Mouse (Mus musculus) left cerebral cortex, postnatal 25 days (tissue): Measurements from ENCODE around the gene Oxct2a. TPM values are rescaled to one million over a fixed set of nuclear protein-coding genes. Genes with fewer than 3 reads are reported as not detected.
A peak's percentile ranks its signal among the peaks of the same experiment; 100 is the strongest.
"Not testable (repeated sequence)": the region's sequence is repeated elsewhere in the genome, so short reads cannot be mapped to it uniquely, and the experiment has no call there.

Experiments used
- DNase-seq, 2 experiments: peaks; one replicate each; pipeline ENCODE4 v3.0.0; 2022; ENCODE audit warnings: low spot score in 2 of 2, mixed read lengths in 1 of 2
- intact Hi-C: fragments of 180-260 bp; cut with DNase I; formaldehyde crosslinking; loops from one replicate; pipeline ENCODE4 v1.15.1; 2025
- total RNA-seq, 2 experiments: library from RNA; stranded (reverse); gene quantifications; 2 replicates each; pipeline ENCODE4 v1.2.3; 2021

Gene Oxct2a
- not detected for total RNA-seq

GRCm38 (mm10) chr4:123323534-123323933, at the start of gene Oxct2a:
Oxct2a (minus strand) TSS chr4:123323634.
- intact Hi-C loops, result no loop called here
- no peak for DNase-seq

GRCm38 (mm10) chr4:123363555-123363954, 40.1 kb upstream of the Oxct2a start:
- no peak for DNase-seq
- intact Hi-C loops, result no loop called here

DNA sequence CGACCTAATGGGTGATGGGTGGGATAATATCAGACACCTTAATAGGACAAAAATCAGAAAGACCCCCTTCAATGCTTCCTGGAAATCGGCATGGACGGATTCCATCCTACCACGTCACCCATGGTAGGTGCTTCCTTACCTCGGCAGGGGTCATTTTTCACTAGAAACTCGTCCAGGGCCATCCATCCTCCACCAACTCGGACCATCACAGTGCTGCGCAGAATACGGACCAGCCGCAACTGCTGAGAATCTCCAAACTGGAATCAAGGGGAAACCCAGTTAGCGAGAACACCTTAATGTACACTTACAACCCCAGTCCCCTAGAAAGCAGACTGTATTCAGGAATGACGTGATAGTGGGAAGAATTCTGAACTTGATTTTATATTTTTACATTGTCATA, 37.3 kb upstream of the Oxct2a start:
- DNase-seq, result no peak
- intact Hi-C loops, result no loop called here

DNA sequence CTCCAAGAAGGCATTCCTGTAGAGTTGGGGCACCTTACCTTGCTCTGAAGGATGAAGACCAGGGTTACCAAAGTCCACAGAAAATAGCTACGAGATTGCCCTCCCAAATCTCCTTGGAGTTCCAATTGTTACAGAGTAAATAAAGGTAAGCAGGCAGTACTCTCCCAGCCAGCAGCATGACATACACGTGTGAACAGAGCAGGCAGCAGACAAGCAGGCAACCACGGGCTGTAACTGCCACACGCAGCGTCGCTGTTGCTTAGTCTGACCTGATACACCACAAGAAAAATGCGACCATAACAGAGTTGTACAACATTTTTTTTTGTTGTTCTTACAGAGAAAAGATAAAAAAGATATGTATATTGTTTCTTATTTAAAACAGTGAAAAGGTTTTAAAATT, 35.2 kb upstream of the Oxct2a start:
- intact Hi-C loops, result no loop called here

DNA sequence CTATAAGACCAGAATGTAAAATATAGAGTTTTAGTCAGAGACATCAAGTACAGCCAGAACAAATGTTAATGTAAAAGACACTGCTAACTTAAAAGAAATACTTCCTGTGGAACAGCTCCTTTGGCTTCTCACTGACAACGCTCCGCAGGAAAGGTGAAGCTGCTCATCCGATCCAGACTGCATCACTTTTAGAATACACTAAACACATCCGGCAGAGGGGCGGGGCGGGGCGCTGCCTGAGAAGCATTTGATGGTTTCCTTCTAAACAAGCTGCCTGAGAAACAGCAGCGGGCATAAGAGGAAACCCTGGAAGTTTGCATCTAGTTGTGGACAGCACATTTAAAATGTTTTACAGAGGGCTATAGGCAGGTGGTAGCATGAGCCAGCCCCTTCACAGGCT, 32.5 kb upstream of the Oxct2a start:
- intact Hi-C loops, result no loop called here
- DNase-seq, result no peak

More for the DNA sequence above, 35.2 kb upstream of the Oxct2a start:
- no peak for DNase-seq

- intact Hi-C loops, result no loop called here
- peak in 1 of 2 experiments; percentile 27 for DNase-seq
Measured at GRCm38 (mm10) chr4:123353271-123353877, 29.9 kb upstream of the Oxct2a start.

DNA sequence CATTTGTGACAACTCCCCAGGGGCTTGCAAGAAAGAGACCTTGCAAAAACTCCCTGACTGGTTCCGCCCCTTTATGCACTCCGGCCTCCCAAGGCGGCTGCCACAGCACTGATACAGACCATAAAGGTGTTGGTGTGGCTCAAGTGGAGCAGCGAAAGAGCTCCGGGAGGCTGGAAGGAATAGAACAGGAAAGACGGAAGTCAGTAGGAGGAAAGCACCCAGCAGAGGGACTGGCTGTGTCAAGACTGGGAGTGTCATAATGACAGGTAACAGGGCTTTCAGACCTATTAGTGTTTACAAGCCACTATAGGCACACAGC, 20.0 kb upstream of the Oxct2a start:
- DNase-seq, result no peak
- intact Hi-C loops, result loop anchor here (5.0 kb wide), 1 partner anchor 36 kb away; no protein-coding TSS in a partner anchor

DNA sequence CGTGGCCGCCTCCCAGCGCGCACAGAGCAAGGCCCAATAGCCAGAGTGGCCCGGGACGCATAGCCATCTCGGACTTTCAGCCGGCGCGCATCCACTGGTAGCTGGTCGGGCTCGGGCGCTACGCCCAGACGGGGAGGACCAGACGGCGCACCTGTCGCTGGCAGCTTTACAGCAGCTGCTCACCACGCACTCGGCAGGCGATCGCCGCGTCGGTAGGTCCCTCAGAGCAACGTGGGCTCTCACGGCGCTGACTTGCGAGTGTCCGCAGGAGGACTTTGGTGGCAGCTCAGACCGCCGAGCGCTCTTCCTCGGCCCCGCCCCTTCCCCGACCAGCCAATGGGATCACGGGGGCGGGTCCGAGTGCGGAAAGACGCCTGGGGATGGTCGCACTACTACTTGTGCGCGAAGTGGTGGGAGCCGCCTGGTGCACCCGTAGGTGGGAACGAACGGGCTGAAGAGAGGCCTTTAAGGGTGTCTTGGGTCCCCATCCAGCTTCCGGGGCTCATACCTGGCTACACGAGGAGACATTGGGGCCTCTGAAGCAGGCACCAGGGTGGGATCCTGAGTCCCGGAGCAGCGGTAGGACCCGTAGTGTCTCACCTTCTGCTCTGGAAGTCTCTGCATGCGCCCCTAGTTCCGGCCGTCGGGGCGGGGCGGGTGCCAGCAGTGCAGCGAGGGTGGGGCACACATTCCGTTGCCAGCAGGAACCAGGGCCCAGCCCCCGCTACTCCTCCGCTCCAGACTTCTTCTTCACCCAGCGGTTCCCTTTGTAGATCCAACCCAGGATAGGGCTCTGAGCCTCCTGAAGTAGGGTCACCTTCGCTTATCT, 19.4 kb upstream of the Oxct2a start, which contains the start of gene Bmp8a:
Bmp8a (minus strand) TSS at position 611 of the 829 bp plus-strand sequence.
- intact Hi-C loops, result loop anchor here (5.0 kb wide), 1 partner anchor 36 kb away; no protein-coding TSS in a partner anchor
- DNase-seq, result no peak

GRCm38 (mm10) chr4:123342091-123342641, 18.7 kb upstream of the Oxct2a start:
- no peak for DNase-seq
- intact Hi-C loops, result loop anchor here (5.0 kb wide), 1 partner anchor 35 kb away; no protein-coding TSS in a partner anchor

DNA sequence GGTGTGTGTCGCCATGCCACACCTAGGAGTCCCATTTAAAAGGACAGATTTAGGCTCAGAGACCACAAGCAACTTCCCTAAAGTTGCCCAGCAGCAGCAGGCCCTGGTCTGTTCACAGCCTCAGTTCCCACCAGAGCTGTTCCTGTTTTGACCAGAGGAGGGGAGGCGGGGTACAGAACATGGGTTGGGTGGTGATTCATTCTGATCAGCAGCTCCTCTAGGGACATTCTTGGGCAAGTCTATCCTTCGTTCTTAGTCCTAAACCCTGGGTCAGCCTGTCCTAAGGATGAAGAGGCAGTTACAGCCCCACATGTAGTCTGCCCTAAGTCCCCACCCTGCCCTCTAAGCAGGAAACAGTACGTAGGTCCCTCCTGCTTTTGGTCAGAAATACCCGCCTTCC, 16.8 kb upstream of the Oxct2a start:
- intact Hi-C loops, result loop anchor here (5.0 kb wide), 1 partner anchor 33 kb away; no protein-coding TSS in a partner anchor
- no peak for DNase-seq

DNA sequence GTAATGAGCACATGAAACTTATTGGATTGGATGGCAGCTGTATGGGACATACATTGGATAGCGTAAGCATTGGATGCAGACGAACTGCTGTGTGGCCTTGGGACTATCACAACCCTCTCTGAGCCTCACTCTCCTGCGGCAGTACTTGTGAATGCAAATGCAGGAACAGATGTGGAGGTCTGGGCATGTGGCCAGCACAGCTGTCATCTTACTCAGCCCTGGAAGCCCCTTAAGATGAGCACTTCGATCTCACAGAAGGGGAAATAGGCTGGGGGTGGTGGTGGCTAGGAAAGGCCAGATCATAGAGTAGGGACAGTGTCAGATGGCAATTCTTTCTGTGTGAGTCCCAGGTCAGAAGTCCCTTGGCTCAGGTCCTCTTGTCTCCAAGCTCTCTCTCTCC, 14.3 kb upstream of the Oxct2a start:
- intact Hi-C loops, result no loop called here
- no peak for DNase-seq

GRCm38 (mm10) chr4:123335796-123336585, 12.6 kb upstream of the Oxct2a start:
- intact Hi-C loops, result no loop called here
- no peak for DNase-seq

DNA sequence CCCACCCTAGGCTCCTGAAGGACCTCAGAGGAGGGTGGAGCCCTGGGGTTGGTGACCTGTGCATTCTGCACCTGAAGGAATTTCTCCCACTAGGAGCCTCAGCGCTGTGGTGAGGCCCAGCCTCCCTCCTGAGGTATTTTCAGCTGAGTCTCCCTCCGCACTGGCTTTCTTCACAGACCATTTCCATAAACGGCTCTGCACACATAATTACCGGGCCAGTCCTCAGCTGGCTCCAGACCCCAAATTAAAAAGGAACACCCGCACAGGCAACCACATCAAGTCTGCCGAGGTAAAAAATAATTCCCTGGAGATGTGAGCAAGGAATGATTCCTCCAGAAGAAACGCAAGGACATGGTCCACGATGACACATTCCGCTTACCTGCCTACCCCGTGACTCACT, 11.8 kb upstream of the Oxct2a start:
- peak in 1 of 2 experiments; percentile 55 for DNase-seq
- intact Hi-C loops, result not testable (repeated sequence)

DNA sequence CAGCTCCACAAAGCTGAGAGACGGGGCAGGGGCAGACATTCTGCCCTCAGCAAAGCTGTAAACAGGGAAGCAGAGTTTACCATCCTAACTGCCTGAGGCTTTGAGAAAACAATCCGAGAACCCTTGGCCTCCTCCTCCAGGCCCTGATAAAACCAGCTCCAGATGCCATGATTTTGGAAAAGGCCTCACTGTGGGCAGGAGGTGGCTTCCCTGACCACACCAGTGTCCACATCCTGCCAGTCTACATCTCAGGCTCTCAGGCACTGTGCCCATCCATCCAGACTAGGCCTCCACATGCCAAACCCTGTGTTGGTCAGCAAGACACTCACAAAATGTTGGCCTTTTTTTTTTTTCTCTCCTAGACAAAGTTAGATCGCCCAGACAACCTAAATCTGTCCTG, 10.7 kb upstream of the Oxct2a start:
- intact Hi-C loops, result no loop called here
- no peak for DNase-seq

DNA sequence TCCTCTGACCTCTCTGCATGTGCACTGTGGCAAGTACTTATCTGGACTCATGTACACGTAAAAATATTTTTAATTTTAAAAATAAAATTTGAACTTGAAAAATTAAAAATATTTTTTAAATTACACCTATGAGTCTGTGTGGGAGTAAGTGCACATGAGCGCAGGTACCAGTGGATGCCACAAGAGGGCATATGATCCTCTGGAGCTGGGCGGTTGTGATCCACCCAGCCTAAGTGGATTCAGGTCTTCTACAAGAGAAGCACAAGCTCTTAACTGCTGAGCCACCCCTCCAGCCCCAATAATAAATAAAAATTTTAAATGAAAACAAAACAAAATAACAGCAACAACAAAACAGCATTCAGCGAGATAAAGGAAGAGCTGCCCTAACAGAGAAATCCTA, 9.7 kb upstream of the Oxct2a start:
- intact Hi-C loops, result no loop called here
- no peak for DNase-seq

DNA sequence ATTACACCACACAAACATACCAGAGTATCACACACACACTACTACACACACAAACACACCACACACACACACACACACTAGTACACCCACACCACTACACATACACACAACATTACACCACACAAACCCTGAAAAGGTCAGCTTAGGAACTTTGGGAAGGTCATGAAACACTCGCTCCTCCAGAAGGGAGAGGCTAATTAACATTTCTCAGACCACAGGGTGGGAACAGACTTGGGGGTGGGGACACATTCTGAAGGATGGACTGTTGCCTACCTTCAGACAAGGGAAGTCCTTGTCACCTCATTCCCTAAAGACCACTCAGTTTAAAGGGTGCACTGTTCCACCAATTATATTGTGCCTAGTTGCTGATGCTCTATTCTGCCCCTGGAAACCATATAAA, 8.5 kb upstream of the Oxct2a start:
- DNase-seq, intact Hi-C loops: not testable (repeated sequence)

- no peak for DNase-seq
- intact Hi-C loops, result no loop called here
Measured at GRCm38 (mm10) chr4:123331326-123331725, 7.9 kb upstream of the Oxct2a start.

GRCm38 (mm10) chr4:123328946-123329345, 5.5 kb upstream of the Oxct2a start:
- DNase-seq, result no peak
- intact Hi-C loops, result no loop called here

DNA sequence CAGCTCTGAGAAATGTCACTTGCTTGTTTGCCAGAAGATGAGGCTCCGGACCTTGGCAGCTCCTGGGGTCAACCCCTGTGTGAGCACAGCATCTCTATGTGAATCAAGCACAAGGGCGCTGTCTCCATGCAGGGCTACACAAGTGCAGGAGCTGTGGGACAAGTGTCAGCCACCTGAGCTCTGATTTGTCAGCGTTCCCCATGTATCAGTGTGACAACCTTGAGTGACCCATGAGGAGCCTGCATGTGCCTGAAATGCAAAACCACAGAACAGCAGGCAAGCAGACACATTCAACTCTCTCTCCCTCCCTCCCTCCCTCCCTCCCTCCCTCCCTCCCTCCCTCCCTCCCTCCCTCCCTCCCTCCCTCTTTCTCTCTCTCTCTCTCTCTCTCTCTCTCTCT, 4.2 kb upstream of the Oxct2a start:
- no peak for DNase-seq
- intact Hi-C loops, result no loop called here

DNA sequence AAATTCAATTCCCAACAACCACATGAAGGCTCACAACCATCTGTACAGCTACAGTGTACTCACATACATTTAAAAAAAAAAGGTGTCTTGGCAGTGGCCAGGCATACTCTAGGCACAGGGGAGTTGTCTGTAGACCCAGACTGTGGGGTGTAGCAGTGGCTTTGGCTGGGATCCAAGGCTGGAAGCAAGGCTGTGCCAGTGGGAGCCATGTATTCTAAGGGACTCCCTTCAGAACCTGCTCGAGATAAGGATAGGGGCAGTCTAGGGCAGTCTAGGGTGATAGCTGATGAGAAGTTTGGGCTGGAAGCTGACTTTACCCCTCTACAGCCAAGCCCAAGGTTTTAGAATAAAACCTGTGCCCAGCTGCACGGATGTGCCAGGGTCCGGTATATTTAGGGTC, 2.7 kb upstream of the Oxct2a start:
- intact Hi-C loops, result no loop called here
- no peak for DNase-seq
